Comparison of ENCODE assay signal across 14 mouse cellular contexts in genomic region chr4:40815775-40816372, GRCm38 (mm10). TPM values are rescaled to one million over a fixed set of nuclear protein-coding genes. Genes with fewer than 3 reads are reported as not detected.
DNase-seq lines count a peak whose midpoint lies in the region; ATAC-seq and TF ChIP-seq lines count a peak whose summit lies in the region.
"Had no signal": no experiment of that assay in that cellular context is flagged by ENCODE, and none has a peak within 500 bp of the region (broad histone marks: within the 10 kb centered on the region; RNA-seq: fewer than 3 reads in every experiment).

No protein-coding gene starts in this region.

- no peak for TF ChIP-seq EP300 in stomach, postnatal 0 days (optimal IDR thresholded peaks at IDR 0.05)

- H3K27me3 ChIP-seq in heart, embryonic 14.5 days (ENCODE audit: control insufficient read depth, insufficient read depth, low read length), result no peaks in the 10 kb centered on the region
- H3K27me3 ChIP-seq in midbrain, embryonic 12.5 days, result no peaks in the 10 kb centered on the region
- H3K27me3 ChIP-seq in midbrain, embryonic 15.5 days (replicated peaks), result no peaks in the 10 kb centered on the region
- H3K27me3 ChIP-seq in liver, embryonic 16.5 days (ENCODE audit: control insufficient read depth, insufficient read depth, low read depth, low read length), result no peaks in the 10 kb centered on the region
- H3K27me3 ChIP-seq in stomach, postnatal 0 days (ENCODE audit: control insufficient read depth, insufficient read depth, low read length), result no peaks in the 10 kb centered on the region
- H3K27me3 ChIP-seq: limb, embryonic 13.5 days had no signal

- H3K9me3 ChIP-seq in heart, embryonic 14.5 days (ENCODE audit: control insufficient read depth, low read length), result no peaks in the 10 kb centered on the region
- H3K9me3 ChIP-seq in midbrain, embryonic 12.5 days, result no peaks in the 10 kb centered on the region
- no peaks in the 10 kb centered on the region for H3K9me3 ChIP-seq in midbrain, embryonic 15.5 days
- H3K9me3 ChIP-seq in liver, embryonic 16.5 days (replicated peaks; ENCODE audit: control insufficient read depth, low read length), result no peaks in the 10 kb centered on the region
- no peaks in the 10 kb centered on the region for H3K9me3 ChIP-seq in stomach, postnatal 0 days (ENCODE audit: control insufficient read depth, low read length)
- H3K9me3 ChIP-seq: limb, embryonic 13.5 days had no signal

- no peak overlapping the region for H3K4me2 ChIP-seq in heart, embryonic 14.5 days (ENCODE audit: low read length)
- no peak overlapping the region for H3K4me2 ChIP-seq in midbrain, embryonic 12.5 days (replicated peaks)
- H3K4me2 ChIP-seq in midbrain, embryonic 15.5 days, result no peak overlapping the region
- no peak overlapping the region for H3K4me2 ChIP-seq in liver, embryonic 16.5 days (ENCODE audit: low read depth, low read length)
- no peak overlapping the region for H3K4me2 ChIP-seq in stomach, postnatal 0 days (replicated peaks; ENCODE audit: low read depth)
- H3K4me2 ChIP-seq: hindbrain, embryonic 14.5 days; limb, embryonic 13.5 days had no signal

- peaks cover 34 to 42% of the 10 kb centered on the region in 2 experiments for H3K4me1 ChIP-seq in heart, embryonic 14.5 days (ENCODE audit: control insufficient read depth in 2 of 2, insufficient read depth in 2 of 2, low read length in 2 of 2)
- peaks cover 19% of the 10 kb centered on the region for H3K4me1 ChIP-seq in midbrain, embryonic 12.5 days
- peaks cover 5% of the 10 kb centered on the region; the same call in 1 of the 2 replicates for H3K4me1 ChIP-seq in midbrain, embryonic 15.5 days
- peaks cover 13% of the 10 kb centered on the region for H3K4me1 ChIP-seq in liver, embryonic 16.5 days (ENCODE audit: control insufficient read depth, low read depth, low read length)
- 0 out of 2 replicates have a peak, but pooled peaks cover 4% of the 10 kb centered on the region for H3K4me1 ChIP-seq in stomach, postnatal 0 days (replicated peaks; ENCODE audit: control insufficient read depth, insufficient read depth)

- intact Hi-C loops in heart, postnatal 36 days (cut with DNase I), result no loop called here

- no peak for TF ChIP-seq CTCF in stomach, postnatal 0 days (IDR thresholded peaks at IDR 0.05; ENCODE audit: low read depth)

- 0 out of 2 replicates have a peak overlapping the region, but pooled peaks have one; percentile 3 for H3K9ac ChIP-seq in heart, embryonic 14.5 days (ENCODE audit: low read length)
- no peak overlapping the region for H3K9ac ChIP-seq in midbrain, embryonic 12.5 days (replicated peaks)
- H3K9ac ChIP-seq in midbrain, embryonic 15.5 days, result no peak overlapping the region
- H3K9ac ChIP-seq in liver, embryonic 16.5 days (ENCODE audit: low read depth, low read length), result no peak overlapping the region
- H3K9ac ChIP-seq in stomach, postnatal 0 days (ENCODE audit: low read length), result no peak overlapping the region
- H3K9ac ChIP-seq: hindbrain, embryonic 14.5 days; limb, embryonic 13.5 days had no signal

- DNase-seq in heart, postnatal 36 days, result no peak
- no peak for DNase-seq in stomach, postnatal 0 days (ENCODE audit: low spot score)
- no peak for DNase-seq in spleen, adult 12 weeks (ENCODE audit: low spot score)
- DNase-seq in cerebellum, adult 8-10 months, result no peak
- DNase-seq: adrenal gland, adult 8-10 months; cerebellum, adult 2 months; kidney, adult 9 months; spleen, adult 18-20 months had no signal

- 43% methylated on average over 12 of the region's 12 CpGs for WGBS in heart, embryonic 14.5 days
- WGBS in midbrain, embryonic 12.5 days, result 10% methylated on average over 12 of the region's 12 CpGs
- WGBS in midbrain, embryonic 15.5 days, result 10% methylated on average over 12 of the region's 12 CpGs
- 39% methylated on average over 12 of the region's 12 CpGs for WGBS in liver, embryonic 16.5 days (ENCODE audit: insufficient replicate concordance)
- WGBS in stomach, postnatal 0 days, result 34% methylated on average over 12 of the region's 12 CpGs

- no peak overlapping the region for H3K4me3 ChIP-seq in heart, embryonic 14.5 days (ENCODE audit: control insufficient read depth in 1 of 2, insufficient read depth in 1 of 2, low read depth in 1 of 2, low read length in 2 of 2)
- no peak overlapping the region for H3K4me3 ChIP-seq in midbrain, embryonic 12.5 days
- H3K4me3 ChIP-seq in midbrain, embryonic 15.5 days, result no peak overlapping the region
- no peak overlapping the region for H3K4me3 ChIP-seq in liver, embryonic 16.5 days (ENCODE audit: low read depth, low read length)
- H3K4me3 ChIP-seq in stomach, postnatal 0 days (ENCODE audit: low read depth, low read length), result no peak overlapping the region
- H3K4me3 ChIP-seq: limb, embryonic 13.5 days had no signal

- H3K27ac ChIP-seq in heart, embryonic 14.5 days (replicated peaks in 1 of 2; ENCODE audit: control insufficient read depth in 1 of 2, insufficient read depth in 1 of 2, low read depth in 2 of 2, low read length in 2 of 2), result no peak overlapping the region
- peak overlapping the region; percentile 39; the same call in 1 of the 2 replicates for H3K27ac ChIP-seq in midbrain, embryonic 12.5 days (replicated peaks)
- no peak overlapping the region for H3K27ac ChIP-seq in midbrain, embryonic 15.5 days
- peak overlapping the region; percentile 38; the same call in 1 of the 2 replicates for H3K27ac ChIP-seq in liver, embryonic 16.5 days (ENCODE audit: low read length)
- peak overlapping the region; percentile 53; the same call in 1 of the 2 replicates for H3K27ac ChIP-seq in stomach, postnatal 0 days (replicated peaks)
- H3K27ac ChIP-seq: hindbrain, embryonic 14.5 days; limb, embryonic 13.5 days had no signal

- H3K36me3 ChIP-seq in heart, embryonic 14.5 days (ENCODE audit: control insufficient read depth, insufficient read depth, low read length), result peaks cover 86% of the 10 kb centered on the region
- H3K36me3 ChIP-seq in midbrain, embryonic 12.5 days, result peaks cover 11% of the 10 kb centered on the region; the same call in 1 of the 2 replicates
- H3K36me3 ChIP-seq in midbrain, embryonic 15.5 days (replicated peaks), result no peaks in the 10 kb centered on the region
- H3K36me3 ChIP-seq in liver, embryonic 16.5 days (ENCODE audit: control insufficient read depth, insufficient read depth), result peaks cover 54% of the 10 kb centered on the region
- H3K36me3 ChIP-seq in stomach, postnatal 0 days (ENCODE audit: control insufficient read depth, insufficient read depth, low read length), result peaks cover 21% of the 10 kb centered on the region

- ATAC-seq in heart, embryonic 14.5 days (ENCODE audit: insufficient number of reproducible peaks, insufficient read depth, low FRiP score, low read depth), result no peak
- peak; percentile 58; the same call in 1 of the 2 replicates for ATAC-seq in midbrain, embryonic 12.5 days (ENCODE audit: low FRiP score, low read depth)
- ATAC-seq in midbrain, embryonic 15.5 days (replicated peaks), result no peak
- ATAC-seq in liver, embryonic 16.5 days (ENCODE audit: low read depth), result no peak
- ATAC-seq in stomach, postnatal 0 days (ENCODE audit: low FRiP score, low TSS enrichment), result no peak

RNA-seq across cellular contexts. Expression of gene B4galt1, which starts 37.9 kb away (rescaled TPM):
- polyA plus RNA-seq in heart, embryonic 14.5 days (2014; fragmentation: Nextera tagmentation; extraction: Ambion mirVana), result 58.5 and 60.6 TPM in 2 replicates
- total RNA-seq in heart, postnatal 36 days (2021), result 10 to 100 TPM; 62.1 to 69.1 TPM
- 14.8 and 15.2 TPM in 2 replicates for polyA plus RNA-seq in midbrain, embryonic 12.5 days (2016; fragmentation: Nextera tagmentation; extraction: Ambion mirVana)
- polyA plus RNA-seq in midbrain, embryonic 15.5 days (2015; fragmentation: Nextera tagmentation; extraction: Ambion mirVana), result 7.5 and 7.8 TPM in 2 replicates
- polyA plus RNA-seq in liver, embryonic 16.5 days (2015; fragmentation: Nextera tagmentation; extraction: Ambion mirVana), result 29.7 and 32.6 TPM in 2 replicates
- 34.3 and 35.0 TPM in 2 replicates for polyA plus RNA-seq in stomach, postnatal 0 days (2015; fragmentation: Nextera tagmentation; extraction: Ambion mirVana)

RNA-seq across cellular contexts. Expression of gene Smu1, which starts 58.2 kb away (rescaled TPM):
- polyA plus RNA-seq in heart, embryonic 14.5 days (2014; fragmentation: Nextera tagmentation; extraction: Ambion mirVana), result 100 and 102 TPM in 2 replicates
- total RNA-seq in heart, postnatal 36 days (2021), result 10 to 100 TPM; 30.9 to 33.5 TPM
- 149 and 154 TPM in 2 replicates for polyA plus RNA-seq in midbrain, embryonic 12.5 days (2016; fragmentation: Nextera tagmentation; extraction: Ambion mirVana)
- polyA plus RNA-seq in midbrain, embryonic 15.5 days (2015; fragmentation: Nextera tagmentation; extraction: Ambion mirVana), result 118 and 120 TPM in 2 replicates
- 59.9 and 66.8 TPM in 2 replicates for polyA plus RNA-seq in liver, embryonic 16.5 days (2015; fragmentation: Nextera tagmentation; extraction: Ambion mirVana)
- 79.9 and 80.9 TPM in 2 replicates for polyA plus RNA-seq in stomach, postnatal 0 days (2015; fragmentation: Nextera tagmentation; extraction: Ambion mirVana)

Comparison
In these comparisons a context has a peak if more than half of its experiments do, and no peak if none do; other contexts are left out.
1. H3K27ac ChIP-seq: peak in midbrain, embryonic 12.5 days (single experiment), liver, embryonic 16.5 days (single experiment) and stomach, postnatal 0 days (single experiment); none in heart, embryonic 14.5 days (0 of 2) and midbrain, embryonic 15.5 days (single experiment).